Mouse (Mus musculus): ENCODE data around the gene Hist1h2bc.
"Not testable (repeated sequence)": the region's sequence is repeated elsewhere in the genome, so short reads cannot be mapped to it uniquely, and the experiment has no call there.

Hist1h2bc gene

GRCm38 (mm10) chr13:23683755-23684281 lies at the start of gene Hist1h2bc, which contains the start of gene Hist1h2ac:
Hist1h2bc (plus strand) TSS chr13:23684199.
Hist1h2ac (minus strand) TSS chr13:23683948.
- DNase-seq (ENCODE audit: low spot score): peak; percentile 74

- DNase-seq (ENCODE audit: low spot score): no peak
These were observed 24.2 kb upstream of the Hist1h2bc start for GRCm38 (mm10) chr13:23659636-23660366.

- DNase-seq (ENCODE audit: low spot score): no peak
These were observed 21.5 kb upstream of the Hist1h2bc start for GRCm38 (mm10) chr13:23662536-23662935.

- no peak for DNase-seq (ENCODE audit: low spot score)
These were observed 1.9 kb upstream of the Hist1h2bc start for GRCm38 (mm10) chr13:23681990-23682582.

- DNase-seq (ENCODE audit: low spot score): no peak
These were observed 1.4 kb upstream of the Hist1h2bc start for GRCm38 (mm10) chr13:23682623-23682946.

GRCm38 (mm10) chr13:23682947-23683754 lies 848 bp upstream of the Hist1h2bc start:
- not testable (repeated sequence) for DNase-seq (ENCODE audit: low spot score)

GRCm38 (mm10) chr13:23684295-23684945 lies 421 bp downstream of the Hist1h2bc start:
- DNase-seq (ENCODE audit: low spot score): not testable (repeated sequence)

GRCm38 (mm10) chr13:23685121-23685861 lies 1.3 kb downstream of the Hist1h2bc start:
- no peak for DNase-seq (ENCODE audit: low spot score)

GRCm38 (mm10) chr13:23685966-23686365 lies 2.0 kb downstream of the Hist1h2bc start:
- no peak for DNase-seq (ENCODE audit: low spot score)

GRCm38 (mm10) chr13:23687181-23687580 lies 3.2 kb downstream of the Hist1h2bc start:
- no peak for DNase-seq (ENCODE audit: low spot score)

- no peak for DNase-seq (ENCODE audit: low spot score)
These were observed 3.9 kb downstream of the Hist1h2bc start for GRCm38 (mm10) chr13:23687907-23688306.

GRCm38 (mm10) chr13:23688956-23689355 lies 5.0 kb downstream of the Hist1h2bc start:
- DNase-seq (ENCODE audit: low spot score): no peak

- no peak for DNase-seq (ENCODE audit: low spot score)
These were observed 5.5 kb downstream of the Hist1h2bc start for GRCm38 (mm10) chr13:23689459-23689858.

GRCm38 (mm10) chr13:23693856-23694440 lies 9.9 kb downstream of the Hist1h2bc start:
- no peak for DNase-seq (ENCODE audit: low spot score)

- DNase-seq (ENCODE audit: low spot score): no peak
These were observed 11.0 kb downstream of the Hist1h2bc start for GRCm38 (mm10) chr13:23694956-23695355.

- no peak for DNase-seq (ENCODE audit: low spot score)
These were observed 11.5 kb downstream of the Hist1h2bc start, which contains the start of gene Hist1h1t for GRCm38 (mm10) chr13:23695514-23695913. Hist1h1t (plus strand) TSS chr13:23695814.

GRCm38 (mm10) chr13:23696061-23696474 lies 12.1 kb downstream of the Hist1h2bc start:
- no peak for DNase-seq (ENCODE audit: low spot score)

GRCm38 (mm10) chr13:23697491-23698299 lies 13.7 kb downstream of the Hist1h2bc start:
- no peak for DNase-seq (ENCODE audit: low spot score)

GRCm38 (mm10) chr13:23698300-23698693 lies 14.3 kb downstream of the Hist1h2bc start, which contains the start of gene Hist1h4c:
Hist1h4c (minus strand) TSS chr13:23698454.
- DNase-seq (ENCODE audit: low spot score): peak; percentile 100

GRCm38 (mm10) chr13:23698996-23699395 lies 15.0 kb downstream of the Hist1h2bc start:
- no peak for DNase-seq (ENCODE audit: low spot score)
